Mouse (Mus musculus) midbrain, embryonic 11.5 days (tissue): ENCODE results near the gene Ldb2. TPM values are rescaled to one million over a fixed set of nuclear protein-coding genes. Genes with fewer than 3 reads are reported as not detected.

ENCODE experiments used
- ATAC-seq: fragments of 200-750 bp; cut with Nextera tagmentation; 2 replicates; pipeline ENCODE4 v1.8.0; 2017; ENCODE audit warnings: moderate TSS enrichment, moderate library complexity; ENCODE audit not compliant: low FRiP score
- DNase-seq: peaks from one replicate; pipeline ENCODE4 v3.0.0; 2015; ENCODE audit warnings: low spot score; ENCODE audit errors: missing footprints
- H3K27ac ChIP-seq: fragments of 300-500 bp; sonication (generic); 2 replicates; pipeline ENCODE4 v1.5.1; 2014; ENCODE audit warnings: low read depth, low read length
- H3K27me3 ChIP-seq: fragments of 300-500 bp; sonication (generic); 2 replicates; pipeline ENCODE4 v1.6.1; 2014; ENCODE audit warnings: mild to moderate bottlenecking, low read length, moderate library complexity, mixed read lengths; ENCODE audit not compliant: control insufficient read depth, insufficient read depth
- H3K36me3 ChIP-seq: fragments of 300-500 bp; sonication (generic); 2 replicates; pipeline ENCODE4 v1.6.1; 2014; ENCODE audit warnings: mild to moderate bottlenecking, low read length, moderate library complexity, mixed read lengths; ENCODE audit not compliant: control insufficient read depth, insufficient read depth
- H3K4me1 ChIP-seq: fragments of 300-500 bp; sonication (generic); 2 replicates; pipeline ENCODE4 v1.6.1; 2014; ENCODE audit warnings: low read length; ENCODE audit not compliant: control insufficient read depth, insufficient read depth
- H3K4me2 ChIP-seq: fragments of 300-500 bp; sonication (generic); 2 replicates; pipeline ENCODE4 v1.6.1; 2014; ENCODE audit warnings: mild to moderate bottlenecking, moderate library complexity
- H3K4me3 ChIP-seq: fragments of 300-500 bp; sonication (generic); 2 replicates; pipeline ENCODE4 v1.5.1; 2014; ENCODE audit warnings: low read depth, low read length
- H3K9ac ChIP-seq: fragments of 300-500 bp; sonication (generic); 2 replicates; pipeline ENCODE4 v1.6.1; 2014; ENCODE audit warnings: low read length
- H3K9me3 ChIP-seq: fragments of 300-500 bp; sonication (generic); 2 replicates; pipeline ENCODE4 v1.6.1; 2016; ENCODE audit warnings: low read length; ENCODE audit not compliant: control insufficient read depth
- WGBS: fragments of 180-500 bp; shearing (Covaris S2); extraction: QIAGEN DNeasy Blood & Tissue Kit; methylation state at CpG from one replicate; pipeline ENCODE4 v1.1.7; 2014; 5-methylcytosine and 5-hydroxymethylcytosine counted together
- polyA plus RNA-seq: library from polyadenylated mRNA; unstranded; fragments of >200 nt; fragmentation: Nextera tagmentation; extraction: Ambion mirVana; gene quantifications from 2 replicates; pipeline ENCODE4 v1.2.1, GENCODE M21; 2014

Gene Ldb2
- polyA plus RNA-seq, 1 experiment from 2014 or later: 15.6 TPM

DNA sequence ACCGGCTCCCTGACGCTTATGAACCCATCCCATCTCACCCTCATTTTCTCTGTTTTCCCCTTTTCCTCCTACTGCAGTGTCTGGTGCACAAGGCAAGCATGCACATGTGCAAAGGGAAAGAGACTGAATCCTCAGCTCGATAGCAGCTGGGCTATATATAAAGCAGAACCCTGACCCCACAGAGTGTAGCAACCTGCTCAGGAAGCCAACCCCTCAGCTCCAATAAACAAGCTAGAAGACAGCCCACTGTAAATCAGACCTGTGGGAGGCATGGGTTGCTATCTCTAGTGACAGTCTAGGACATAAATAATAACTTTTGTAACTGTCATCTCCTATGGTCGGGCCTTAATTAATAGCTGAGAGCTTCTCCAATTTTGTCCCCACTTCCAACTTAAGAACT, 158.4 kb downstream of the Ldb2 start:
- no peak for ATAC-seq
- WGBS: 83% methylated on average over 4 of the region's 4 CpGs
- H3K27me3 ChIP-seq: no peaks in the 10 kb centered on the region

DNA sequence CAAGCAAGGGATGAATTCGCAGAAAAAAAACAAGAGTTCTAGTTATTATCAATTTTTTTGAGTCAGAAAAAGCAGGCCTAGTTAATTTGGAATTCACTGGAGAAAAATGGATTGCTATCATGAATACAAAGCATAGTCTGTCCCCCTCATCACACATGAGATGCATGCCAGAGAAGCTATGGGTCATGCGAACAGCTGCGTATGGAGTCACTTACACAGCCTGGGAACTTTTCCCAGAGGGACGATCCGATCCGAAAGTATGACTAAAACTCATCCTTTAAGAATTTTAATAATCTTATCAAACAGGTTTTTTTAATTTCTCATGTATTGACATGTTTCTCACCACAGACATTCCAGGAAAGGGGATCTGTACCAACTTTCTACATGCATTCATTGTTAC, 163.9 kb downstream of the Ldb2 start:
- Histone ChIP-seq H3K9ac (no peak overlapping the region), H3K36me3 (no peaks in the 10 kb centered on the region), H3K27me3 (no peaks in the 10 kb centered on the region), H3K4me1 (no peaks in the 10 kb centered on the region), H3K4me3 (no peak overlapping the region), H3K27ac (no peak overlapping the region), H3K4me2 (no peak overlapping the region), H3K9me3 (no peaks in the 10 kb centered on the region)
- no peak for DNase-seq
- 86% methylated on average over 6 of the region's 6 CpGs for WGBS
- ATAC-seq: no peak

More for the DNA sequence above, 158.4 kb downstream of the Ldb2 start:
- DNase-seq: no peak
- no peaks in the 10 kb centered on the region for H3K36me3 ChIP-seq
- no peak overlapping the region for H3K4me3 ChIP-seq
- H3K27ac ChIP-seq: no peak overlapping the region
- no peak overlapping the region for H3K9ac ChIP-seq
- H3K4me1 ChIP-seq: peaks cover 3% of the 10 kb centered on the region; the same call in 1 of the 2 replicates
- no peaks in the 10 kb centered on the region for H3K9me3 ChIP-seq
- H3K4me2 ChIP-seq: no peak overlapping the region

DNA sequence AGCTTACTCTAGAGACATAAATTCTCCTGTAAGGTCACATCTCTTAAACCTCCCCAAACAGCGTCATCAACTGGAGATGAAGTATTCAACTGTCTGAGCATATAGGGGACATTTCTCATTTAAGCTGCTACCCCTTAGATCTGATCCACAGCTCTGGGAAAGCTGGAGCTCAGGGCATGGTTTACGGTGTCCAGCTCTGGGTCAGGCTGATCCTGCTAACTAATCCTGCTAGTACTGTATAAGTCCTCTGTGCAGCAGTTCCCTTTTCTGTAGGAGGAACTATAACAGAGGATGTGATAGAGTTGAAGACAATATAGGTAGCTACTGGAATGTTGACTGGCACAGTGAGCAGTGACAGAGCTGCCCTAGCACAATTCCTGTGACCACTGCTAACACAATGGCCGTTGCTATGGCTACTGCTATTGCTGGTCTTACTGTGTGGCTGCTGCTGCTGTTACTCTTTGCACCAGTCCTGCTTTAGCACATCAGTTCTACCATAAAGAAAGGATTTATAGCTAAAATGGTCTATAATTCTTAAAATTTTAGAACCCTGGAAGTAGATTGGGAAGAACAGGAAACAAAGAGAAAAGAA, 170.3 kb downstream of the Ldb2 start:
- Histone ChIP-seq H3K4me2 (no peak overlapping the region), H3K27me3 (no peaks in the 10 kb centered on the region), H3K27ac (no peak overlapping the region), H3K9ac (no peak overlapping the region), H3K4me3 (no peak overlapping the region), H3K4me1 (peaks cover 6% of the 10 kb centered on the region; the same call in 1 of the 2 replicates), H3K9me3 (no peaks in the 10 kb centered on the region), H3K36me3 (no peaks in the 10 kb centered on the region)
- ATAC-seq (peak; percentile 86), DNase-seq (no peak)
- WGBS: 64% methylated on average over 3 of the region's 3 CpGs

DNA sequence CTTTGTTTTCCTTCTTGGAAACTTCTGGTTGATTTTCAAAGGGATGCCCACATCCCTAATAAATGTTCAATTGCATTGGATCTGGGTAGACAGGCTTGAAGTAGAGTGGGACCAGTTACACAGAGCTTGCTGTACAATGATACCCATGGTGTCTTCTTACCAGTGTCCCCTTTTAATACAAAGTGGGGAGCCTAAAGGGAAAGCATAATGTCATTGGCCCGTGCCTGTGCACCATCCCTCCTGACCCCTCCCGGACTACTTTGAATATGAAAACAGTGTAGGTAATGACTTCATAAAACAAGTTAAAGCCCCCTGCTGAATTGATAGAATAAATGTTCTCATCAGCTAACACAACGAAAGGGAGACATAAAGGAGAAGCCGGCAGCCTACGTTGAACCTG, 172.0 kb downstream of the Ldb2 start:
- H3K36me3 ChIP-seq: no peaks in the 10 kb centered on the region
- H3K4me1 ChIP-seq: peaks cover 6% of the 10 kb centered on the region; the same call in 1 of the 2 replicates
- no peak overlapping the region for H3K9ac ChIP-seq
- DNase-seq (no peak), ATAC-seq (no peak)
- 77% methylated on average over 5 of the region's 5 CpGs for WGBS
- H3K4me3 ChIP-seq: no peak overlapping the region
- H3K27me3 ChIP-seq: no peaks in the 10 kb centered on the region
- H3K9me3 ChIP-seq: no peaks in the 10 kb centered on the region
- no peak overlapping the region for H3K27ac ChIP-seq
- no peak overlapping the region for H3K4me2 ChIP-seq

DNA sequence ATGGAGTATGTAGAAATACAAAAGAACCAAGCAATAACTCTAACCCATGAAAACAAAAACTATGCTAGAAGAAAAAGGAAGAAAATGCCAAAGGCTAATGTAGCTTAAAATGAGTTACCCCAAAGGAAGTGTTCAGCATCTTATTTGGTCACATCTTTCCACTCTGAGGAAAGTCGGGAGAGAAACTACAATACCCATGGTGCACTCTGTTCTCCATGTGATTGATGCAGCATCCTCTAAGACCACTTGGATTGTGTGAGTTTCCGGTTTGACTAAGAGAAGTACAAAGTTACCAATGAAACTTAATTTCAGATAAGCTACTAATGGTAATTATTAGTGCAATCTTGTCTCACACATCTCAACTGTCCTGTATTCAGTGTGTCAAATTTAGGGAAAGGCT, 172.6 kb downstream of the Ldb2 start:
- Histone ChIP-seq H3K36me3 (no peaks in the 10 kb centered on the region), H3K4me3 (no peak overlapping the region), H3K4me1 (peaks cover 6% of the 10 kb centered on the region; the same call in 1 of the 2 replicates), H3K27me3 (no peaks in the 10 kb centered on the region), H3K9me3 (no peaks in the 10 kb centered on the region), H3K9ac (no peak overlapping the region), H3K4me2 (no peak overlapping the region), H3K27ac (no peak overlapping the region)
- WGBS: 83% methylated on average over 2 of the region's 2 CpGs
- ATAC-seq: no peak
- DNase-seq: no peak

DNA sequence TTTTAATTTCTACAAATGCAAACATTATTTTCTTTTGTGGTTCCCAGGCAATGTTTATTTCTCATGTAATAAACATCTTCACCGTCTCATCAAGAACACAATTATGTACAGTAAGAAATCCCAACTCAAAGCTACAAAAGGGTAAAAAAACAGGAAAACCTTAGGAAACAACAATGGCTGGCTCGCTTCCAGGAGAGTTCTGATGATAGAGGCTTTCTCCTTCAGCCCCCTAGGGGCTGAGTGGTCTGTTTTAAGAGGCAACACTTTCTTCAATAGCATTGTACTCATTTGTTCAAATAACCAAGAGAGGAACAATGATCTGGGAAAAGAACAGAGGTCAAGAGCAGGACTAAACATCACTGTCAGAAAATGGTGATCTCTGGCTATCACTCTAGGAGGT, 173.4 kb downstream of the Ldb2 start:
- Histone ChIP-seq H3K4me1 (peaks cover 6% of the 10 kb centered on the region; the same call in 1 of the 2 replicates), H3K36me3 (no peaks in the 10 kb centered on the region), H3K9me3 (no peaks in the 10 kb centered on the region), H3K4me2 (no peak overlapping the region), H3K27ac (no peak overlapping the region), H3K4me3 (no peak overlapping the region), H3K27me3 (no peaks in the 10 kb centered on the region), H3K9ac (no peak overlapping the region)
- WGBS: 76% methylated on average over 2 of the region's 2 CpGs
- DNase-seq (no peak), ATAC-seq (no peak)

DNA sequence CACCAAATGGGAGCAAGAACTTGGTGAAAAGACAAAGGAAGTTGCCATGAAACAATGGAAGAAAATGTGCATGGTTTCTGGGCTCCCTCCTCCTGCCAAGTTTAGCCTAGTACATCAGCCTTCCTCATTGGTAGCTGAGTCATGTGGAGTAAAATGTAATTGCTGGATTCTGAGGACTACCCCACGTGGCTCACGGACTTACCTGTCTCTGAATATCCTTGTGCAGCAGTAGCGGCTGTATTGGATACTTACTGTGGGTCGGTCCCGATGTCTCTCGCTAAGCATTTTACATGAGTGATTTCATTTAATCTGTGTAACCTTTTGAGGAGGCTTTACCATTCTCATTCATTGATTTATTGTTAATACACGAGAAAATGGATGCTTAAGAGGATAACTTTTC, 183.8 kb downstream of the Ldb2 start:
- H3K4me2 ChIP-seq: no peak overlapping the region
- DNase-seq: no peak
- 86% methylated on average over 7 of the region's 7 CpGs for WGBS
- no peaks in the 10 kb centered on the region for H3K27me3 ChIP-seq
- no peak overlapping the region for H3K27ac ChIP-seq
- no peak overlapping the region for H3K9ac ChIP-seq
- no peak for ATAC-seq
- H3K9me3 ChIP-seq: no peaks in the 10 kb centered on the region
- H3K4me1 ChIP-seq: 0 out of 2 replicates have a peak, but pooled peaks cover 2% of the 10 kb centered on the region
- H3K4me3 ChIP-seq: no peak overlapping the region
- H3K36me3 ChIP-seq: no peaks in the 10 kb centered on the region

DNA sequence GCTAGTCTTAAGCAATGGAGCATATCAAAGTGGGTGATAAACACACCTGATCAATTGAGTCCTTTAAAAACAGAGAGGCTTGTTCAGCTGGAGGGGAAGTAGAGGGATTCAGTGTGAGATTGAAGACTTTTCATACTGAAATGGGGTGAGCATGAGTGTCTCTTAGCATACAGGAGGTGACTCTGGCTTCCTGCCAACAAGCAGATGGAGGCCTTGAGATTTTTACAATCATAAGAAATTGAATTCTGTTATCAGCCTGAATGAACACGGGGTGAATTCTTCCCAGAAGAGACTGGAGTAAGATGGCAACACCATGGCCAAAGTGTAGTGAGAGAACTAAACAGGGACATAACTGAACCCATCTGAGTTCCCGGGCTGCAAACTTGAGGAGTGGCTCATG, 190.6 kb downstream of the Ldb2 start:
- Histone ChIP-seq H3K9ac (no peak overlapping the region), H3K4me2 (no peak overlapping the region), H3K36me3 (no peaks in the 10 kb centered on the region), H3K27me3 (no peaks in the 10 kb centered on the region), H3K4me1 (no peaks in the 10 kb centered on the region), H3K4me3 (no peak overlapping the region), H3K9me3 (no peaks in the 10 kb centered on the region), H3K27ac (no peak overlapping the region)
- ATAC-seq (no peak), DNase-seq (no peak)
- WGBS: 79% methylated on average over 2 of the region's 2 CpGs

DNA sequence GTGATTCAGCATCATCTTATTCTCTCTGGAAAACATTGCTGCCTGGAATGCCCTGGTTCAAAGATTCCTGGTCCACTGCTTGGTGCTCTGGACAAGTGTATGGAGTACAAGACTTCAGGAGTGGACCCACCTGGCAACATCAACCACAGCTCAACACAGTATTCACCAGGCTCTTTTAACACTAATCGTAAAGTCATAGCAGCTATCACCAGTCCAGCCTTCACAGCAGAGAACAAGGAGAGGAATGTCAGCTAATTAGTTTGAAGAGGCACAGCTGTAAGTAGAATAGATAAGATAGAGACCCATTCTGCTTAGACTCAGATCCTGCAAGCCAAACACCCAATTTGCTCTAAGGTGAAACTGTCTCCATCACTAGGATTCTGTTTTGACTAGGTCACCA, 198.1 kb downstream of the Ldb2 start:
- Histone ChIP-seq H3K4me3 (no peak overlapping the region), H3K9ac (no peak overlapping the region), H3K4me2 (no peak overlapping the region), H3K36me3 (no peaks in the 10 kb centered on the region), H3K4me1 (no peaks in the 10 kb centered on the region), H3K9me3 (no peaks in the 10 kb centered on the region), H3K27me3 (no peaks in the 10 kb centered on the region), H3K27ac (no peak overlapping the region)
- WGBS: 89% methylated on average over 1 of the region's 1 CpGs
- no peak for DNase-seq
- ATAC-seq: no peak
